Mouse (Mus musculus): Measurements from ENCODE around the gene Commd1. TPM values are rescaled to one million over a fixed set of nuclear protein-coding genes. Genes with fewer than 3 reads are reported as not detected.

Commd1 gene
- polyA plus RNA-seq, 1 experiment from 2014 or later = 325 TPM

DNA sequence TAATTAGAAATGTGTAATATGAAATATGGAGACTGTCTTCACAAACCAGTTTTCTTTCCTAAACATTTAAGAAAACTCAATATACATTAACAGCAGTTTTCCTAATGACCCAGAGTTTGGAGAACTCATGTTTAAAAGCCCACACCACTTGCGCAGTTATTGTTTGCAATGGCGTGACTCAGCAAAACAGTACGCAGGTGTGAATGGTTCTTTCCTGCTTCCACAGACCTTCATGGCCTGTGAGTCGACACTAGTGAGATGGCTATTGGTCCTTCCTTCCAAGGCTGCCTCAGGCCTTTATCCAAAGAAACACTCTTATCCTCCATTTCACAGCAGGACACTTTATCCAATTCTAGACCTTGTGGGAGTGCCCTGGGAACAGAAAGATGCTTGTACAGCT is 84.5 kb downstream of the Commd1 start:
- Histone ChIP-seq H3K9ac (no peak overlapping the region), H3K4me1 (0 out of 2 replicates have a peak, but pooled peaks cover 4% of the 10 kb centered on the region), H3K9me3 (no peaks in the 10 kb centered on the region), H3K4me3 (no peak overlapping the region), H3K36me3 (no peaks in the 10 kb centered on the region), H3K27ac (no peak overlapping the region), H3K27me3 (replicated peaks) (no peaks in the 10 kb centered on the region), H3K4me2 (replicated peaks) (no peak overlapping the region)
- 94% methylated on average over 4 of the region's 4 CpGs for WGBS
- no peak for ATAC-seq (ENCODE audit: low FRiP score, low read depth)

DNA sequence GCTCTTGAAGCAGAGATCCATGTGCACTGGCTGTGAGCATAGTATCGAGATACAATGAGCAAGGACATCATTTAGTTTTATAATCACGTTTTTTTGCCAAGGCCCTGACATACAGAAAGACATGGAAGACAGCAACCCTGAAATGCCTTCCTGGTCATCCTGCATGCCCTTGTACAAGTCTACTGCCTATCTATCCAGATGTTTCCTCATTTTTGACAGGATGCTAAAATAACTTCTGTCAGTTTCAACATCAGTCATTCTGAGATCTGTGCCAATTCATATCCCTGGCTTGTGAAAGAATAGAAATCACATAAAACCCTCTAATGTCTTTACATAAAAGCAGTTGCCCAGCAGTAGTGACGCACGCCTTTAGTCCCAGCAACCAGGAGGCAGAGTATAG is 85.1 kb downstream of the Commd1 start:
- H3K27ac ChIP-seq = no peak overlapping the region
- no peaks in the 10 kb centered on the region for H3K36me3 ChIP-seq
- ATAC-seq (ENCODE audit: low FRiP score, low read depth) = no peak
- no peaks in the 10 kb centered on the region for H3K27me3 ChIP-seq (replicated peaks)
- 0 out of 2 replicates have a peak, but pooled peaks cover 4% of the 10 kb centered on the region for H3K4me1 ChIP-seq
- WGBS = 93% methylated on average over 4 of the region's 4 CpGs
- no peaks in the 10 kb centered on the region for H3K9me3 ChIP-seq
- no peak overlapping the region for H3K4me3 ChIP-seq
- no peak overlapping the region for H3K4me2 ChIP-seq (replicated peaks)
- no peak overlapping the region for H3K9ac ChIP-seq

DNA sequence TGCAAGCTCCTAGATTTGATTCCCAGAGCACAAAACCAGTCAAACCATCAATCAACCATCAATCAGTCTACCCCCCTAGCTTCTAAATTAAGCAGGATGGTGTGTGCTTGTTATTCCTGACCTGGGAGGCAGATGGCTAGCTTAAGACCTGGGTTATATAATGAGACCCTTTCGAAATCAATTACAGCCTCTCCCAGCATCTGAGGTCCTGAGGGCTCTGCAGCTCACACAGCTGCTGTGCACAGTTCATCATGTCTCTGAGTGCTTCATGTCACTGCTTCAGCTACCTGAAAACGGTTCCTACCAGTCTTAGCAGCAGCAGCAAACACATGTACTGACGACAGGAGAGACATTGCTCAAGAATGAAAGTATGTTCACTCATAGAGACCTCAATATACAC is 89.1 kb downstream of the Commd1 start:
- Histone ChIP-seq H3K4me3 (no peak overlapping the region), H3K9ac (no peak overlapping the region), H3K27me3 (replicated peaks) (no peaks in the 10 kb centered on the region), H3K27ac (no peak overlapping the region), H3K4me1 (0 out of 2 replicates have a peak, but pooled peaks cover 4% of the 10 kb centered on the region), H3K9me3 (no peaks in the 10 kb centered on the region), H3K4me2 (replicated peaks) (no peak overlapping the region), H3K36me3 (no peaks in the 10 kb centered on the region)
- peak; percentile 87 for ATAC-seq (ENCODE audit: low FRiP score, low read depth)
- 54% methylated on average over 3 of the region's 3 CpGs for WGBS

DNA sequence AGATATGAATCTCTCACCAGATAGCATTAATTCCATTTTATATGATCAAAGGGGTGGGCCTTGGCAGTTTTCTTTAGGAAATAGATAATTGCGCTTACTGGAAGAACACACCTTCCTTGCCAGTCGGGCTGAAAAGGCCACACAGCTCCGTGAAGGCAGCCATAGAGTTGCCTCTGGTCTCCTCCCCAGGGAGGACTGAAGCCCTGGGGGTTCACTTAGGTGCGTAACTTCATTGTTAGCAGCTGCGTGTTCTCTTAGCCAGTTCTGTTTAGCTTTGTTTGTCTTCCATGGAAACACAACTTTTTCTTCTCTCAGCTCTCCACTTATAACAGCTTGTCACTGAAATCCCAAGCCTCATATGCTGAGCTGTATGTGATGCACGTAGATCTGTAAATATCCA is 89.7 kb downstream of the Commd1 start:
- Histone ChIP-seq H3K27me3 (replicated peaks) (no peaks in the 10 kb centered on the region), H3K4me2 (replicated peaks) (no peak overlapping the region), H3K9me3 (no peaks in the 10 kb centered on the region), H3K4me1 (0 out of 2 replicates have a peak, but pooled peaks cover 4% of the 10 kb centered on the region), H3K36me3 (no peaks in the 10 kb centered on the region), H3K9ac (no peak overlapping the region), H3K27ac (no peak overlapping the region), H3K4me3 (no peak overlapping the region)
- WGBS = 81% methylated on average over 6 of the region's 6 CpGs
- ATAC-seq (ENCODE audit: low FRiP score, low read depth) = no peak

DNA sequence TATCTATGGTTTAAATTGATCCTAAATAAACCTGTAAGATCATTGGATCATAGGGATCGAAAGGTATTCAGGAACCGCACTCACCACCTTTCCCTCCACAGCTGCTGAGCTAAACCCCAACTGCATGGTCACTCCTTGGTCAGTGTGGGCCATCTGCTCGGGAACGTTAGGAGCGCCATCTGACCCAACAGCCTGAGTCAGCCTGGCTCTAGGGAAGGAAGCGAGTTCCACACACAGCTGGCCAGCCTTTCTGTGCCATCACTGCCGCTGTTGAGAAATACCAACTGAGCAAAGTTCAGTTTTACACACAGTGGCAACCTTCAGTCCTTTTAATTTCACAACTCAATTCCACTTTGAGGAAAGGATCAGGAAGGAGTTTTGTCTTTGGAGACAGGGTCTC is 90.3 kb downstream of the Commd1 start:
- Histone ChIP-seq H3K4me1 (0 out of 2 replicates have a peak, but pooled peaks cover 4% of the 10 kb centered on the region), H3K9ac (no peak overlapping the region), H3K36me3 (no peaks in the 10 kb centered on the region), H3K27me3 (replicated peaks) (no peaks in the 10 kb centered on the region), H3K4me3 (no peak overlapping the region), H3K4me2 (replicated peaks) (no peak overlapping the region), H3K27ac (no peak overlapping the region), H3K9me3 (no peaks in the 10 kb centered on the region)
- WGBS = 88% methylated on average over 7 of the region's 7 CpGs
- no peak for ATAC-seq (ENCODE audit: low FRiP score, low read depth)

DNA sequence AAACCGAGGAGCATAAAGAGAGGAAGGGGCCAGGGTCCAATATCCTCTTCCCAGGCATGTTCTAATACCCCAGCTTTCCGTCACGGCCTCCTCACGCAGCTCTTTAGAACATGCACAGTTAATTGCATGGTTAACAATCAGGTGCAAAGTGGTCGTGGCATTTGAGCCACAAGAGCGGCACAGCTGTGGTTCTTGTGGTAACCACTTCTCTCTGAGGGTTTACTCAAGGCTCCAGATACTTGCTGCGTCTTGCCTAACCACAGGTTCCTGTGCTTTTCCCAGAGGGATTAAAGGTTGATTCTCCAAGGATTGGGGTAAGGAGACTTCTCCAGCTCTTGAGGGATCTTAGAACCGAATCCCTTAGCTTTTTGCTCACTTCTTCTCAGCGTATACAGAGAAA is 90.9 kb downstream of the Commd1 start:
- Histone ChIP-seq H3K9ac (no peak overlapping the region), H3K27ac (no peak overlapping the region), H3K9me3 (no peaks in the 10 kb centered on the region), H3K36me3 (no peaks in the 10 kb centered on the region), H3K4me1 (0 out of 2 replicates have a peak, but pooled peaks cover 4% of the 10 kb centered on the region), H3K27me3 (replicated peaks) (no peaks in the 10 kb centered on the region), H3K4me2 (replicated peaks) (no peak overlapping the region), H3K4me3 (no peak overlapping the region)
- ATAC-seq (ENCODE audit: low FRiP score, low read depth) = no peak
- 78% methylated on average over 9 of the region's 9 CpGs for WGBS

DNA sequence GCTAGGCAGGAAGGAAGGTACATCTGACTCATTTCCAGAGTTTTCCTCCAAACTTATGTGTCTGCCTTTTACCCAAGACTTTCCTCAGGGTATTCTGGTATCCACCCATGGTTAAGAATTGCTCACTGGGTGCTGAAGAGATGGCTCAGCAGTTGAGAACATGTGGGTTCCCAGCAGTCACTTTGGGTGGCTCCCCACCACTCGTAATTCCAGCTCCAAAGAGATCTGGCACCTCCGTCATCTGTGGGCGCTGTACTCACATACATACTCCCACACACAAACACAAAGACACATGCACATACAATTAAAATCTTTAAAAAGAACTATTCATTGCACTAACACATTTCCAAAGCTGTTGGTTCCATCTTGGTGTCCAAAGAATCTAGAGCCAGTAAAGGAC is 93.0 kb downstream of the Commd1 start:
- H3K4me3 ChIP-seq = no peak overlapping the region
- 95% methylated on average over 3 of the region's 3 CpGs for WGBS
- H3K9ac ChIP-seq = no peak overlapping the region
- H3K27ac ChIP-seq = no peak overlapping the region
- 0 out of 2 replicates have a peak, but pooled peaks cover 4% of the 10 kb centered on the region for H3K4me1 ChIP-seq
- H3K9me3 ChIP-seq = no peaks in the 10 kb centered on the region
- no peaks in the 10 kb centered on the region for H3K36me3 ChIP-seq
- ATAC-seq (ENCODE audit: low FRiP score, low read depth) = no peak
- H3K27me3 ChIP-seq (replicated peaks) = no peaks in the 10 kb centered on the region
- H3K4me2 ChIP-seq (replicated peaks) = no peak overlapping the region

DNA sequence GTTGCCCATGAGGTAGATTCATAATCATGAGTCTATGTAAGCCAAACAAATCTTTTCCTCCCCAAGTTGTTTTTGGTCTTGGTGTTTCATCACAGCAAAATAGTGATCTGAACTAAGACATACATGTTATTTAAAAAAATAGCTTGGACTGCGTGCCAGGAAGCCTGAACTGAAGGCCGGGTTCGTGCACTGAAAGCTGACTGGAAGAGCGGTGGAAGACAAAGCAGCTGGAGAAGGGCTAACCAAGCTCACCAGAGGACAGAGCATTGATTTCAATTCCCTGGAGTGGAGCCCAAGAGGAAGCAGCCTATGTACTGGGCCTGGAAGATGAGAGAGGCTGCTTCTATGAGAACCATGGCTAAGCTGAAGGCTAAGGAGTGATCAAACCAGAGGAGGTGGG is 95.2 kb downstream of the Commd1 start:
- no peak for ATAC-seq (ENCODE audit: low FRiP score, low read depth)
- WGBS = 96% methylated on average over 4 of the region's 4 CpGs
- no peak overlapping the region for H3K4me3 ChIP-seq
- H3K36me3 ChIP-seq = no peaks in the 10 kb centered on the region
- H3K9me3 ChIP-seq = no peaks in the 10 kb centered on the region
- H3K27me3 ChIP-seq (replicated peaks) = no peaks in the 10 kb centered on the region
- H3K9ac ChIP-seq = no peak overlapping the region
- H3K4me1 ChIP-seq = no peaks in the 10 kb centered on the region
- no peak overlapping the region for H3K27ac ChIP-seq
- H3K4me2 ChIP-seq (replicated peaks) = no peak overlapping the region

DNA sequence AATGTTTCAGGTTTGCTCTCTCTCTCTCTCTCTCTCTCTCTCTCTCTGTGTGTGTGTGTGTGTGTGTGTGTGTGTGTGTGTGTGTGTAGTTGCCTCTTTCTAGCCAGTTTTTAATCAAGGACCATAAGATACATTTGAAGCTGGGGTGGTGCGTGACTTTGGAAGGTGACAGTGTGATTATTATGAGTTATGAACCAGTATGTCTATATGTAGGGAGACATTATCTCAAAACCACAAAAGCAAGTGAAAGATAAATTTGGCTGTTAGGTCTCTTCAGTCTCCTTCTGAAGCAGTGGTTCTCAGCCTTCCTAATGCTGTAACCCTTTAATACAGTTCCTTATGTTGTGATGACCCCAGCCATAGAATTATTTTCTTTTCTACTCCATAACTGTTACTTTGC is 96.8 kb downstream of the Commd1 start:
- ATAC-seq (ENCODE audit: low FRiP score, low read depth) = no peak
- H3K4me2 ChIP-seq (replicated peaks) = no peak overlapping the region
- no peaks in the 10 kb centered on the region for H3K27me3 ChIP-seq (replicated peaks)
- no peaks in the 10 kb centered on the region for H3K9me3 ChIP-seq
- H3K4me3 ChIP-seq = no peak overlapping the region
- no peaks in the 10 kb centered on the region for H3K36me3 ChIP-seq
- no peak overlapping the region for H3K27ac ChIP-seq
- H3K9ac ChIP-seq = no peak overlapping the region
- H3K4me1 ChIP-seq = no peaks in the 10 kb centered on the region
- 97% methylated on average over 1 of the region's 1 CpGs for WGBS

DNA sequence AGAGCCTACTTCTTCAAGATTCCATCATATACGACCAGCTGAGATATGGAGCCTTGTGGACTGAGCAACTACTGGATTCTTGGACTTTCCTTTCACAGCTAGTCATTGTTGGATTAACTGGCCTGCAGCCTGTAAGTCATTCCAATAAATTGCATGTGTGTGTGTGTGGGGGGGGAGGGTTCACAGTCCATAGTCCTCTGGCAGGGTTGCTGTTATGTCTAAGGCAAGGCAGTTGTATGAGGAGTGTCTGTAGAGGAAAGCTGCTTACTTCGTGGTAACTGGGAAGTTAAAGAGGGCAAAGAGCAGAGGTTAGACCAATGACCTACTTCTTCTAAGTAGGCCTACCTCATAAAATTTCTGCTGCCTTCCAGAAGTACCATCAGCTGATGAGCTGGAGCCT is 98.5 kb downstream of the Commd1 start:
- WGBS = 87% methylated on average over 2 of the region's 2 CpGs
- no peak overlapping the region for H3K4me3 ChIP-seq
- no peaks in the 10 kb centered on the region for H3K9me3 ChIP-seq
- H3K27ac ChIP-seq = no peak overlapping the region
- H3K27me3 ChIP-seq (replicated peaks) = no peaks in the 10 kb centered on the region
- no peaks in the 10 kb centered on the region for H3K4me1 ChIP-seq
- no peak overlapping the region for H3K9ac ChIP-seq
- H3K4me2 ChIP-seq (replicated peaks) = no peak overlapping the region
- H3K36me3 ChIP-seq = no peaks in the 10 kb centered on the region
- no peak for ATAC-seq (ENCODE audit: low FRiP score, low read depth)

DNA sequence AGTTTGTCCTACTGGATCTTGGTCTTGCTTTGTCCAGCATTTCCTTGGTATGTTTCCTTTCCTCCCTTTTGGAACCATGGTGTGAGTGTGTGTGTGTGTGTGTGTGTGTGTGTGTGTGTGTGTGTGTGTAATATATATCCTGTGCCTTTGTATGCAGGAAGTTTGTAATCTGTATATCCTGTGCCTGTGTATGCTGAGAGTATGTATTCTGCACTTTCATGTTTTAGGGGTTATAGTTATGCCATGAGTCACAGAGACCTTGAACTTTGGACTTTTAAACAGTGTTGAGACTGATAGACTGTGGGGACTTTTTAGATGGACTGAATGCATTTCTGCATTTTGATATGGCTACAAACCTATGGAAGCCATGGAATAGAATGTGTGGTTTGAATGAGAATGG is 99.3 kb downstream of the Commd1 start:
- Histone ChIP-seq H3K9ac (no peak overlapping the region), H3K4me2 (replicated peaks) (no peak overlapping the region), H3K36me3 (no peaks in the 10 kb centered on the region), H3K4me3 (no peak overlapping the region), H3K27me3 (replicated peaks) (no peaks in the 10 kb centered on the region), H3K9me3 (no peaks in the 10 kb centered on the region), H3K4me1 (no peaks in the 10 kb centered on the region), H3K27ac (no peak overlapping the region)
- ATAC-seq (ENCODE audit: low FRiP score, low read depth) = no peak

DNA sequence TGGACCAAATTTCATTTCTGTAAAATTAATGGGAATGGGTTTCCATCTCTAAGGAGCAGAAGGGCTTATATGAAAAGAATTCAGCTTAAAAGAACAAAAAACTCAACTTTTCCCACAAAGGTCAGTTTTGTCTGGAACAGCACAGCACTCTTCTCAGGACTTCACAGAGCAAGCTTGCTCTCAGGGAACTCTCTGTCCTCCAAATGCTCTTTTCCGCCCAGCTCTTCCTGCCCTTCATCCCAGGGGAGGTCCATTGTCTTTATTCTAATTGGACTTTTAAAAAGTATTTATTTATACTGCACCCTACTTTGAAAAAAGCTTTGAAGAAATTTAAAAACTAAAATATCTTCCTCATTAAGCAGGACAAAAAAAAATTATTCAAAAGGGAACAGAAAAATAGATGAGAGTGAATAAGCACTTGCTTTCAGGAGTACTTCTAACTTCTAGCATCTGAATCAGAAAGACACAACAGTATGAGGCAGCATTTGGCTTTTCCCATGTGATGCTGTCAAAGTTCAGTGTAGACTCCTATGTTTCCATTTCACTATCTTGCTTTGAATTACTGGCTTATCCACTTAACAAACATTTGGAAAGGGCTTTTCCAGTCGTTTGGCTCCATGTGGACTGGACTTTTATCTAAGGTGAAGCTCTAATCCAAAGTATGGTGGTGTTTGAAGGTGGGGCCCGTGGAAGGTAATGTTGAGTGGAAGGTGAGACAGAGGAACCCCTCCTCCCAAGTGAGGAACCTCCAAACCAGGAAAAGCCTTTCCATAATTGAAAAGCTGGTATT is 101.6 kb downstream of the Commd1 start:
- no peaks in the 10 kb centered on the region for H3K27me3 ChIP-seq (replicated peaks)

DNA sequence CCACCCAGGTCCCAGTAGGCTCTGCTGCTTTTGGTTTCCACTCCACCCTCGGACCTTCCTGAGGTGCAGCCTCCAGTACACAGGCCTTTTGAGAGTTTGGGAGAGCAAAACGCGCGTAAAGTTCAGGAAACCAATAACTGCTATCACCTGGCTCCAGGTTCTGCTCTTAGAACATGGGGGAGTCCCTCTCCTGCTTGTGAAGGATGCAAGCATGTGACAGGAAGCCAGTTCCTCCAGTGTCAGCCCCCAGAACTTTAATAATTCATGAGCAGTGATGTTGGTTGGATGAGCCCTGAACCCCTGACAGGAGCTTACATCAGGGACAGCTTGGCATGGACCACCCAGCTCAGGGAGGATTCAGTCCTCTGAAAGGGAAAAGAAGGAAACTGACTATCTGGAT is 102.5 kb downstream of the Commd1 start:
- H3K4me3 ChIP-seq = no peak overlapping the region
- no peak overlapping the region for H3K4me2 ChIP-seq (replicated peaks)
- no peak overlapping the region for H3K9ac ChIP-seq
- no peaks in the 10 kb centered on the region for H3K36me3 ChIP-seq
- no peaks in the 10 kb centered on the region; the same call in 1 of the 2 replicates for H3K4me1 ChIP-seq
- H3K9me3 ChIP-seq = no peaks in the 10 kb centered on the region
- no peak overlapping the region for H3K27ac ChIP-seq
- no peaks in the 10 kb centered on the region for H3K27me3 ChIP-seq (replicated peaks)
- no peak for ATAC-seq (ENCODE audit: low FRiP score, low read depth)
- WGBS = 91% methylated on average over 4 of the region's 4 CpGs

More for the DNA sequence above, 101.6 kb downstream of the Commd1 start:
- WGBS = 78% methylated on average over 3 of the region's 3 CpGs
- Histone ChIP-seq H3K27ac (no peak overlapping the region), H3K36me3 (no peaks in the 10 kb centered on the region), H3K4me1 (no peaks in the 10 kb centered on the region), H3K4me2 (replicated peaks) (no peak overlapping the region), H3K9ac (no peak overlapping the region), H3K4me3 (no peak overlapping the region), H3K9me3 (no peaks in the 10 kb centered on the region)
- ATAC-seq (ENCODE audit: low FRiP score, low read depth) = no peak

Measured in neural tube, embryonic 12.5 days (tissue).